In the genomic region with DNA sequence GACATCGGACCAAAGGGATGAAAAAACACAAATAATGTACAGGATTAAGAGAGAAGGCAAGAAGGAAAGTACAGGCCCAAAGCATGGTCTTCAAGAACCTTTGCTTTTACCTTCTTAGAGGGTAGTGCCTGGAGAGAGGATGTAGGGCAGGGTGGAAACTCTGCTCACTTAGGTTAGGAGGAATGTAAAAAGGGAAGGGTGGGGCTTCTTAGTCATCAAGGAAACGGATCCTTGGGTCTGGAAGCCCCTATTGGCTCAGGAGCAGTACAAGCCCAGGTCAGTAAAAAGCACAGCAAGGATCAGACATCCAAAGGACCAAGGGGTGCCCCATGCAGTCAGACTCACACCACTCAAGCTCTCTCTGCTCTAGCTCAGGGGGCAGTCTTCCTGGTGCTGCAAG, we compare ENCODE assay signal across 27 mouse cellular contexts. TPM values are rescaled to one million over a fixed set of nuclear protein-coding genes. Genes with fewer than 3 reads are reported as not detected.
A peak's percentile ranks its signal among the peaks of the same experiment; 100 is the strongest.
DNase-seq lines count a peak whose midpoint lies in the region; ATAC-seq and TF ChIP-seq lines count a peak whose summit lies in the region.
"Had no signal": no experiment of that assay in that cellular context is flagged by ENCODE, and none has a peak within 500 bp of the region (broad histone marks: within the 10 kb centered on the region; RNA-seq: fewer than 3 reads in every experiment).

No protein-coding gene starts in this region.

- no peak overlapping the region for H3K9ac ChIP-seq in liver, embryonic 15.5 days
- H3K9ac ChIP-seq in liver, embryonic 12.5 days = no peak overlapping the region
- no peak overlapping the region for H3K9ac ChIP-seq in stomach, postnatal 0 days (ENCODE audit: low read length)
- H3K9ac ChIP-seq: hindbrain, embryonic 12.5 days; intestine, embryonic 15.5 days; liver, embryonic 13.5 days; lung, embryonic 14.5 days had no signal

- ATAC-seq in liver, embryonic 15.5 days (ENCODE audit: insufficient read depth) = peak; percentile 25; the same call in 1 of the 2 replicates
- no peak for ATAC-seq in liver, embryonic 12.5 days
- ATAC-seq in granulocyte monocyte progenitor cell, adult 5-6 weeks (replicated peaks; ENCODE audit: poor library complexity, severe bottlenecking) = peak; percentile 61
- peak; percentile 53; the same call in 1 of the 2 replicates for ATAC-seq in stomach, postnatal 0 days (ENCODE audit: low FRiP score, low TSS enrichment)
- ATAC-seq: forebrain, embryonic 14.5 days; hindbrain, postnatal 0 days; intestine, embryonic 15.5 days had no signal

- DNase-seq in ZHBTc4 (ENCODE audit: low read depth, low spot score) = peak; percentile 26
- DNase-seq in stomach, postnatal 0 days (ENCODE audit: low spot score) = no peak
- DNase-seq in adrenal gland, postnatal 10 days = no peak
- no peak for DNase-seq in cerebellum, adult 9-11 months
- DNase-seq: adrenal gland, postnatal 14 days; cerebellum, adult 18-20 months; gastrocnemius, postnatal 14 days; heart, postnatal 36 days; kidney, adult 8-10 months; layer of hippocampus, adult 9-11 months; liver, embryonic 13.5 days; lung, embryonic 14.5 days; midbrain, embryonic 14.5 days; right cerebral cortex, postnatal 25 days; spleen, adult 18-20 months; thymus, adult 18-20 months; thymus, postnatal 25 days had no signal

- H3K4me3 ChIP-seq in liver, embryonic 15.5 days (replicated peaks) = no peak overlapping the region
- H3K4me3 ChIP-seq in liver, embryonic 12.5 days = no peak overlapping the region
- no peak overlapping the region for H3K4me3 ChIP-seq in stomach, postnatal 0 days (ENCODE audit: low read depth, low read length)
- H3K4me3 ChIP-seq: heart, adult 2 months; hindbrain, embryonic 12.5 days; intestine, embryonic 15.5 days; liver, embryonic 13.5 days had no signal

- TF ChIP-seq CTCF in stomach, postnatal 0 days (IDR thresholded peaks at IDR 0.05; ENCODE audit: low read depth) = no peak

- no peaks in the 10 kb centered on the region for H3K27me3 ChIP-seq in liver, embryonic 15.5 days
- no peaks in the 10 kb centered on the region for H3K27me3 ChIP-seq in liver, embryonic 12.5 days (replicated peaks)
- H3K27me3 ChIP-seq in stomach, postnatal 0 days (ENCODE audit: control insufficient read depth, insufficient read depth, low read length) = no peaks in the 10 kb centered on the region
- H3K27me3 ChIP-seq: CH12.LX; hindbrain, embryonic 12.5 days; intestine, embryonic 15.5 days; liver, embryonic 13.5 days had no signal

- H3K36me3 ChIP-seq in liver, embryonic 15.5 days (replicated peaks) = peaks cover 11% of the 10 kb centered on the region
- peaks cover 12% of the 10 kb centered on the region for H3K36me3 ChIP-seq in liver, embryonic 12.5 days
- H3K36me3 ChIP-seq in stomach, postnatal 0 days (ENCODE audit: control insufficient read depth, insufficient read depth, low read length) = no peaks in the 10 kb centered on the region
- H3K36me3 ChIP-seq: intestine, embryonic 15.5 days had no signal

- H3K27ac ChIP-seq in liver, embryonic 15.5 days (replicated peaks) = no peak overlapping the region
- no peak overlapping the region for H3K27ac ChIP-seq in liver, embryonic 12.5 days
- H3K27ac ChIP-seq in stomach, postnatal 0 days (replicated peaks) = no peak overlapping the region
- H3K27ac ChIP-seq: heart, adult 2 months; hindbrain, embryonic 12.5 days; hindbrain, postnatal 0 days; intestine, embryonic 15.5 days; kidney, postnatal 0 days; liver, embryonic 13.5 days had no signal

- TF ChIP-seq EP300 in stomach, postnatal 0 days (optimal IDR thresholded peaks at IDR 0.05) = no peak

- WGBS in liver, embryonic 15.5 days (ENCODE audit: insufficient replicate concordance) = 65% methylated on average over 2 of the region's 2 CpGs
- 67% methylated on average over 2 of the region's 2 CpGs for WGBS in liver, embryonic 12.5 days (ENCODE audit: insufficient replicate concordance)
- 55% methylated on average over 2 of the region's 2 CpGs for WGBS in stomach, postnatal 0 days

- H3K4me1 ChIP-seq in liver, embryonic 15.5 days (replicated peaks) = no peaks in the 10 kb centered on the region
- no peaks in the 10 kb centered on the region for H3K4me1 ChIP-seq in liver, embryonic 12.5 days
- H3K4me1 ChIP-seq in stomach, postnatal 0 days (replicated peaks; ENCODE audit: control insufficient read depth, insufficient read depth) = no peaks in the 10 kb centered on the region
- H3K4me1 ChIP-seq: hindbrain, embryonic 12.5 days; intestine, embryonic 15.5 days had no signal

- no peak overlapping the region for H3K4me2 ChIP-seq in liver, embryonic 15.5 days
- no peak overlapping the region for H3K4me2 ChIP-seq in liver, embryonic 12.5 days
- H3K4me2 ChIP-seq in stomach, postnatal 0 days (replicated peaks; ENCODE audit: low read depth) = no peak overlapping the region
- H3K4me2 ChIP-seq: hindbrain, embryonic 12.5 days; intestine, embryonic 15.5 days; liver, embryonic 13.5 days; lung, embryonic 14.5 days had no signal

- no peaks in the 10 kb centered on the region for H3K9me3 ChIP-seq in liver, embryonic 15.5 days (replicated peaks)
- no peaks in the 10 kb centered on the region for H3K9me3 ChIP-seq in liver, embryonic 12.5 days (replicated peaks)
- no peaks in the 10 kb centered on the region for H3K9me3 ChIP-seq in stomach, postnatal 0 days (ENCODE audit: control insufficient read depth, low read length)
- H3K9me3 ChIP-seq: hindbrain, embryonic 12.5 days; intestine, embryonic 15.5 days; liver, embryonic 13.5 days had no signal

RNA-seq across cellular contexts. Expression of a gene that starts 7.9 kb away (rescaled TPM):
- polyA plus RNA-seq in liver, embryonic 15.5 days (2015; fragmentation: Nextera tagmentation; extraction: Ambion mirVana) = 6.6 and 9.7 TPM in 2 replicates
- polyA plus RNA-seq in liver, embryonic 12.5 days (2016; fragmentation: Nextera tagmentation; extraction: Ambion mirVana) = 4.5 and 4.8 TPM in 2 replicates
- 57.6 and 57.9 TPM in 2 replicates for total RNA-seq in granulocyte monocyte progenitor cell, adult 5-6 weeks (2014; fragmentation: Nextera tagmentation)
- total RNA-seq in granulocyte monocyte progenitor cell, adult 5-6 weeks (2017) = 26.2 and 31.7 TPM in 2 replicates
- polyA plus RNA-seq in stomach, postnatal 0 days (2015; fragmentation: Nextera tagmentation; extraction: Ambion mirVana) = 4.5 and 5.7 TPM in 2 replicates
- 10 to 100 TPM in 1 of 2 experiments, 1 to 10 TPM in 1; 6.9 to 12.0 TPM for total RNA-seq in adrenal gland, postnatal 10 days (2021)

RNA-seq across cellular contexts. Expression of a gene that starts 42.2 kb away (rescaled TPM):
- polyA plus RNA-seq in liver, embryonic 15.5 days (2015; fragmentation: Nextera tagmentation; extraction: Ambion mirVana) = 6.1 and 6.7 TPM in 2 replicates
- 3.9 and 4.7 TPM in 2 replicates for polyA plus RNA-seq in liver, embryonic 12.5 days (2016; fragmentation: Nextera tagmentation; extraction: Ambion mirVana)
- 48.5 and 59.1 TPM in 2 replicates for total RNA-seq in granulocyte monocyte progenitor cell, adult 5-6 weeks (2014; fragmentation: Nextera tagmentation)
- 48.9 and 52.7 TPM in 2 replicates for total RNA-seq in granulocyte monocyte progenitor cell, adult 5-6 weeks (2017)
- polyA plus RNA-seq in stomach, postnatal 0 days (2015; fragmentation: Nextera tagmentation; extraction: Ambion mirVana) = 7.9 and 8.6 TPM in 2 replicates
- total RNA-seq in adrenal gland, postnatal 10 days (2021) = 10 to 100 TPM; 10.6 to 10.8 TPM
